Mouse (Mus musculus) spleen, postnatal 4 days (tissue): ENCODE results near the gene Znrf3.

Source experiments
- DNase-seq, 2 experiments: peaks; one replicate each; pipeline ENCODE4 v3.0.0; 2022; ENCODE audit warnings: low spot score in 2 of 2

The Znrf3 gene

GRCm38 (mm10) chr11:5318976-5319375 is 125.7 kb downstream of the Znrf3 start:
- no peak for DNase-seq

GRCm38 (mm10) chr11:5318035-5318775 is 126.4 kb downstream of the Znrf3 start:
- DNase-seq = no peak

GRCm38 (mm10) chr11:5314796-5315195 is 129.9 kb downstream of the Znrf3 start:
- no peak for DNase-seq

GRCm38 (mm10) chr11:5314330-5314741 is 130.3 kb downstream of the Znrf3 start:
- no peak for DNase-seq

GRCm38 (mm10) chr11:5307024-5307905 is 137.4 kb downstream of the Znrf3 start:
- no peak for DNase-seq

GRCm38 (mm10) chr11:5306017-5306416 is 138.6 kb downstream of the Znrf3 start:
- DNase-seq = no peak

- DNase-seq = no peak
Observed at GRCm38 (mm10) chr11:5304526-5304925, 140.1 kb downstream of the Znrf3 start.

- no peak for DNase-seq
Observed at GRCm38 (mm10) chr11:5298007-5298372, 146.7 kb downstream of the Znrf3 start.

- peak in 1 of 2 experiments; percentile 33 for DNase-seq
Observed at GRCm38 (mm10) chr11:5297148-5298006, 147.3 kb downstream of the Znrf3 start.

- DNase-seq = peak in 1 of 2 experiments; percentile 29
Observed at GRCm38 (mm10) chr11:5296576-5297115, 148.0 kb downstream of the Znrf3 start.

- no peak for DNase-seq
Observed at GRCm38 (mm10) chr11:5294805-5295204, 149.8 kb downstream of the Znrf3 start.

GRCm38 (mm10) chr11:5290691-5291090 is 154.0 kb downstream of the Znrf3 start:
- DNase-seq = peak; percentile 40 to 82

- no peak for DNase-seq
Observed at GRCm38 (mm10) chr11:5289826-5290580, 154.6 kb downstream of the Znrf3 start.

- no peak for DNase-seq
Observed at GRCm38 (mm10) chr11:5283987-5284386, 160.7 kb downstream of the Znrf3 start.

GRCm38 (mm10) chr11:5280932-5281331 is 163.7 kb downstream of the Znrf3 start:
- no peak for DNase-seq

- no peak for DNase-seq
Observed at GRCm38 (mm10) chr11:5278463-5278862, 166.2 kb downstream of the Znrf3 start.

- no peak for DNase-seq
Observed at GRCm38 (mm10) chr11:5277307-5277971, 167.2 kb downstream of the Znrf3 start.

- no peak for DNase-seq
Observed at GRCm38 (mm10) chr11:5275216-5275615, 169.4 kb downstream of the Znrf3 start.

GRCm38 (mm10) chr11:5272536-5273234 is 172.0 kb downstream of the Znrf3 start:
- DNase-seq = no peak

- DNase-seq = no peak
Observed at GRCm38 (mm10) chr11:5272066-5272360, 172.6 kb downstream of the Znrf3 start.
